Mouse (Mus musculus): ENCODE measurements around the gene Ddx11. TPM values are rescaled to one million over a fixed set of nuclear protein-coding genes. Genes with fewer than 3 reads are reported as not detected.
"Not testable (repeated sequence)": the region's sequence is repeated elsewhere in the genome, so short reads cannot be mapped to it uniquely, and the experiment has no call there.

The Ddx11 gene
- polyA plus RNA-seq, 1 experiment from 2014 or later = 29.4 TPM

DNA sequence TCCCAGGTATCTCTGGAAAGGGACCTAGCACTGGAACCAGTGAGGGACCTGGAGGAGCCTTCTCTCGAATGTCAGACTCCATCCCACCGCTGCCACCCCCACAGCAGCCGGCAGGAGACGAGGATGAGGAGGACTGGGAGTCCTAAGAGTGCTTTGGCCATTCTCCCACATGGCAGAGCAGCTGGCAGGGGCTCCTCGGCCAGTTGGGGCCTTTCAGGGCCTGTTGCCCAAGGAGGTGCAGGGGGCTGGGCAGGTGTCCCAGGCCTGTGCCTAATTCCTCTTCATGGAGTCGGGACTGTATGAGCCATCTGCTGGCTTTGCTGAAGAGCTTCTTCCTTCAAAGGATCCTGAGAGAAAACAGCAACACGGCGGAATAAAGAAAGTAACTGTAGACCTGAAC is 4.3 kb upstream of the Ddx11 start:
- WGBS = 89% methylated on average over 8 of the region's 8 CpGs
- Histone ChIP-seq H3K4me3 (no peak overlapping the region), H3K36me3 (peaks cover 61% of the 10 kb centered on the region), H3K9me3 (no peaks in the 10 kb centered on the region), H3K27ac (no peak overlapping the region), H3K9ac (no peak overlapping the region), H3K27me3 (no peaks in the 10 kb centered on the region), H3K4me1 (no peaks in the 10 kb centered on the region), H3K4me2 (replicated peaks) (no peak overlapping the region)
- no peak for ATAC-seq (ENCODE audit: insufficient number of reproducible peaks, insufficient read depth, low FRiP score, low TSS enrichment)

- 77% methylated on average over 1 of the region's 1 CpGs for WGBS
- Histone ChIP-seq H3K27me3 (no peaks in the 10 kb centered on the region), H3K9me3 (no peaks in the 10 kb centered on the region), H3K9ac (no peak overlapping the region), H3K4me2 (replicated peaks) (no peak overlapping the region), H3K27ac (no peak overlapping the region), H3K4me1 (peaks cover 12% of the 10 kb centered on the region; the same call in 1 of the 2 replicates), H3K36me3 (peaks cover 44% of the 10 kb centered on the region), H3K4me3 (no peak overlapping the region)
- no peak for ATAC-seq (ENCODE audit: insufficient number of reproducible peaks, insufficient read depth, low FRiP score, low TSS enrichment)
Observed at GRCm38 (mm10) chr17:66120701-66121100, 2.6 kb upstream of the Ddx11 start.

DNA sequence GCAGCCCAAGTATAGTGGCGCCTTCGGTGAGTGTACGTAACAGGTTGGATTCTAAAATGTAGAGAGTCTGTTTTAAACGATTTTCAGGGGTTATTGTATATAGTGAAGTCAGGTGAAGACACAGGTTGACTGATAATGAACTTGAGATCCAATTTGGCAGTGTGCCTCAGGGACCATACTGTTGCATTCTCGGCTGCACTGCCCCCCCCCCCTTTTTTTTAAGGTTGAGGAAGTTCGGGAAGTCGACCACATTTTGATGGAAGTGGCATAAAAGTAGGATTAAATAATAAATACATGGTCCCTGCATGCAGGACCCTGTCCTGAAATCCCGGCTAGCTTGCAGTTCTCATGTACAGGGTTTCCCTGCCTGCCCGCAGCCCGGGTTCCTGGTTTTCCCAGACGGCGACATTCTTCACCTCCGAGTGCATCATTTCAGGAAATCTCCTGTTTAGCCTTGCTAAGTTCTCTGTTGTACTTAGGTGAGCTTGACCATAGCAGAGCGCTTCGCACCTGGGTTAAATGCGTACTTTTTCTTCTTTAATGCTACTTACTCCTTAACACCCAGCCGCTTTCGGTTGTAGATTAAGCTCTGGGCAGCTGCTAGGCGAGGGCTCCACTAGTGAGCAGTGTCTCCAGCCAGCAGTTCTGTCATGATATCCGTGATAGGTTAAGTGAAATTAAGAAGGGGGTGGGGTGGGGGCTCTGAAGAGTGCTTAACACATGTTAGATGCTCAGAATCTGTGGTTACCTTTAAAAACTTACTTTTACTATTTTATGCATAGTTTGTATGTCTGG is 693 bp downstream of the Ddx11 start:
- Histone ChIP-seq H3K4me1 (peaks cover 12% of the 10 kb centered on the region; the same call in 1 of the 2 replicates), H3K9ac (peak overlapping the region; percentile 81), H3K9me3 (no peaks in the 10 kb centered on the region), H3K27ac (peak overlapping the region; percentile 92), H3K27me3 (no peaks in the 10 kb centered on the region), H3K4me2 (replicated peaks) (peak overlapping the region; percentile 69), H3K36me3 (peaks cover 30% of the 10 kb centered on the region), H3K4me3 (peak overlapping the region; percentile 81)
- no peak for ATAC-seq (ENCODE audit: insufficient number of reproducible peaks, insufficient read depth, low FRiP score, low TSS enrichment)
- WGBS = 1% methylated on average over 20 of the region's 20 CpGs

- ATAC-seq (ENCODE audit: insufficient number of reproducible peaks, insufficient read depth, low FRiP score, low TSS enrichment) = no peak
- H3K36me3 ChIP-seq = peaks cover 24% of the 10 kb centered on the region
- H3K4me3 ChIP-seq = no peak overlapping the region
- H3K9me3 ChIP-seq = no peaks in the 10 kb centered on the region
- WGBS = 59% methylated on average over 5 of the region's 5 CpGs
- no peak overlapping the region for H3K9ac ChIP-seq
- H3K27me3 ChIP-seq = no peaks in the 10 kb centered on the region
- no peak overlapping the region for H3K4me2 ChIP-seq (replicated peaks)
- H3K4me1 ChIP-seq = peaks cover 12% of the 10 kb centered on the region; the same call in 1 of the 2 replicates
- no peak overlapping the region for H3K27ac ChIP-seq
Observed at GRCm38 (mm10) chr17:66125211-66125610, 1.9 kb downstream of the Ddx11 start.

- no peak overlapping the region for H3K27ac ChIP-seq
- 0 out of 2 replicates have a peak, but pooled peaks cover 3% of the 10 kb centered on the region for H3K9me3 ChIP-seq
- no peaks in the 10 kb centered on the region for H3K4me1 ChIP-seq
- WGBS = 90% methylated on average over 9 of the region's 9 CpGs
- peaks cover 69% of the 10 kb centered on the region for H3K36me3 ChIP-seq
- H3K9ac ChIP-seq = no peak overlapping the region
- no peak overlapping the region for H3K4me3 ChIP-seq
- ATAC-seq (ENCODE audit: insufficient number of reproducible peaks, insufficient read depth, low FRiP score, low TSS enrichment) = no peak
- H3K27me3 ChIP-seq = no peaks in the 10 kb centered on the region
- no peak overlapping the region for H3K4me2 ChIP-seq (replicated peaks)
Observed at GRCm38 (mm10) chr17:66130371-66130770, 7.1 kb downstream of the Ddx11 start.

DNA sequence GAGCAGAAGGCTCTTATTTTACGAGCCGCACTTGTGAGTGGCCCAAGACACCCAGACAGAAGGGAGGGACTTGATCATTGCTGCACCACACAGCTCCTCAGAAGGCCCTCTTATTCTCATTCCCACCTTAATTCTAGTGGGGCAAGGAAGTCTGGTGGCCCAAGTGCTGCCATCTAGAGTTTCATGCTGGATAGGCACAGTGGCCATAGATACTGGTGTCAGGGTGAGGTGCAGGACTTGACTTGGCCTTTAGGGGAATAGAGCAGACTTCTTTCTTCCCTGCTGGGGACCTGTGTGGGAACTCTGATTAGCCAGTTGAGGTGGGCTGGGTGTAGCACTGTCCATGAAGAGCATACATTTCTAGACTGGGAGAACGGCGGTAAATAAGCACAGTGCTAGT is 7.9 kb downstream of the Ddx11 start:
- Histone ChIP-seq H3K36me3 (peaks cover 75% of the 10 kb centered on the region), H3K27ac (no peak overlapping the region), H3K4me3 (no peak overlapping the region), H3K9ac (no peak overlapping the region), H3K4me2 (replicated peaks) (no peak overlapping the region), H3K27me3 (no peaks in the 10 kb centered on the region), H3K4me1 (no peaks in the 10 kb centered on the region), H3K9me3 (0 out of 2 replicates have a peak, but pooled peaks cover 3% of the 10 kb centered on the region)
- 93% methylated on average over 4 of the region's 4 CpGs for WGBS
- no peak for ATAC-seq (ENCODE audit: insufficient number of reproducible peaks, insufficient read depth, low FRiP score, low TSS enrichment)

DNA sequence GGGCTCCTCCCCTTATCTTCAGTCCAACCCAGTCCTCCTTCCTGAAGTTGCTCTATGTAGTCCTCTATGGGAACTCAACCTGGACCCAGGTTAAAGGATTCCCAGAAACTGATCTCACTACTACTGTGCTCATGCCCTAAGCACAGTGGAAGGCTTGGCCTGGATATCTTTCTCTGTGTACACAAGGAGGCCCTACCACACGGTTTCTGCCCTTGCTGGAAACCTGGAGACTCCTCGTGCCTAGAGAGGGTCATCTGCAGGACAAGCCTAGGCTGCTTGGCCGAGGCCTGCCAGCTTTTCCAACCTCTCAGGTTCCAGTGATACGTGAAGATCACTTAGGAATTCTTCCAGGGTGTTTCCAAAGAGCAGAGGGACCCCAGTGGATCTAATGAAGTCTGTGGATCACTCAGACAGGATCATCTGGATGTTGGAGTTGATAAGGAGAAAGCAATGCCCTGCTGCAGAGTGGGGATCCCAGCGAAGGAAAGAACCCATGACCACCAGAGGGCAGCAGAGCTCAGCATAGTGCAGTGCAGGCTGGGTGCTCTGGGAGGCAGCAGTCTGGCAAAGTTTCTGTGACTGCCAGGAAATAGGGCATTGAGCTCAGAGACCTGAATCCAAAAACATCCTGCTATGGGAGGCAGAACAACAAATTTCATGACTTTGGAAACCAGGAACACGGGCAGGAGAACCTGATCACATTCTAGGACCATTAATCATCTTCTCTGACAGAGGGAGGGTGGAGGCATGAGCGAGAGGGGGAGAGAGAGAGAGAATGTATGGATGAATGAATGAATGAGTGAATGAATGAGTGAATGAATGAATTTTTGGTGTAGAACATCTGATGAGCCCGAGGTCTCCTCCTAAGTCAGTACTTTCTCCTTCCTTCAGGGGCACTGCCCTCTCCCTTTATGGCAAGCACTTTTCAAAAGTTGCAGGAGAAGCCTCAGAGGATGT is 29.7 kb downstream of the Ddx11 start:
- not testable (repeated sequence) for H3K27ac ChIP-seq; H3K27me3 ChIP-seq; H3K4me2 ChIP-seq (replicated peaks); ATAC-seq (ENCODE audit: insufficient number of reproducible peaks, insufficient read depth, low FRiP score, low TSS enrichment); H3K9ac ChIP-seq; H3K4me1 ChIP-seq; H3K9me3 ChIP-seq; H3K4me3 ChIP-seq
- peaks cover 42% of the 10 kb centered on the region for H3K36me3 ChIP-seq
- WGBS = 72% methylated on average over 6 of the region's 8 CpGs

- WGBS = 87% methylated on average over 4 of the region's 4 CpGs
- H3K36me3 ChIP-seq = peaks cover 33% of the 10 kb centered on the region
Observed at GRCm38 (mm10) chr17:66153735-66154423, 30.6 kb downstream of the Ddx11 start.

DNA sequence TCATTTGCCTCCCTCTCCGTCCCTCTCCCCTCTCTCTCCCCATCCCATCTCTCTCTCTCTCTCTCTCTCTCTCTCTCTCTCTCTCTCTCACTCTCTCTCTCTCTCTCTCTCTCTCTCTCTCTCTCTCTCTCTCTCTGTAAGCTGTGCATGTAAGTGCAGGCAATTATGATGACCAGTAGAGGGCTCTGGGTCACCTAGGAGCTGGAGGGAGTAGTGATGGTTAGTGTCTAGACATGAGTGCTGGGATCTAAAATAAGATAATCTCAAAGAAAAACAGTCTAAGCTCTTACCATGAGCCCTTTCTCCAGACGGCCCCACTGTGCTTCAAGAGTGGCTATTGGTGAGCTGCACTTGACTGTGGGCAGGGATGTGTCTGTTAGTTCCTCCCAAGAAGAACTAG is 31.6 kb downstream of the Ddx11 start:
- Histone ChIP-seq H3K4me2 (replicated peaks) (no peak overlapping the region), H3K4me1 (no peaks in the 10 kb centered on the region), H3K27me3 (no peaks in the 10 kb centered on the region), H3K9me3 (no peaks in the 10 kb centered on the region), H3K36me3 (peaks cover 24% of the 10 kb centered on the region), H3K4me3 (no peak overlapping the region), H3K9ac (no peak overlapping the region), H3K27ac (no peak overlapping the region)
- 68% methylated on average over 2 of the region's 2 CpGs for WGBS
- ATAC-seq (ENCODE audit: insufficient number of reproducible peaks, insufficient read depth, low FRiP score, low TSS enrichment) = no peak

More at GRCm38 (mm10) chr17:66153735-66154423, 30.6 kb downstream of the Ddx11 start:
- H3K4me1 ChIP-seq; H3K4me2 ChIP-seq (replicated peaks); H3K4me3 ChIP-seq; H3K27me3 ChIP-seq; ATAC-seq (ENCODE audit: insufficient number of reproducible peaks, insufficient read depth, low FRiP score, low TSS enrichment); H3K27ac ChIP-seq; H3K9ac ChIP-seq; H3K9me3 ChIP-seq: not testable (repeated sequence)

DNA sequence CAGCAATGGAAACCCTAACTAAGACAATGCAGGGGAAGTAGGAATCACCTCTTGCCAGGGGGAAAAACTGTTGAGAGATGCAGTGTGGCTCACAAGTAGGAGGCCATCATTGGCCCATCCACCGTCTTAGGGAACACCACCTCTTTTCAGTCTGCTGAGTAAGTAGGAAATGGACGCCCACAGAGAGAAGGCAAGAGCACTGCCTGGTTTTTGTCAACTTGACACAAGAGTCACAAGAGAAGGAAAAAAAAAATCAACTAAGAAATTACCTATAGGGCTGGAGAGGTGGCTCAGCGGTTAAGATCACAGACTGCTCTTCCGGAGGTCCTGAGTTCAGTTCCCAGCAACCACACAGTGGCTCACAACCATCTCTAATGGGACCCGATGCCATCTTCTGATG is 35.0 kb downstream of the Ddx11 start:
- 87% methylated on average over 5 of the region's 5 CpGs for WGBS
- no peaks in the 10 kb centered on the region for H3K27me3 ChIP-seq
- no peak for ATAC-seq (ENCODE audit: insufficient number of reproducible peaks, insufficient read depth, low FRiP score, low TSS enrichment)

DNA sequence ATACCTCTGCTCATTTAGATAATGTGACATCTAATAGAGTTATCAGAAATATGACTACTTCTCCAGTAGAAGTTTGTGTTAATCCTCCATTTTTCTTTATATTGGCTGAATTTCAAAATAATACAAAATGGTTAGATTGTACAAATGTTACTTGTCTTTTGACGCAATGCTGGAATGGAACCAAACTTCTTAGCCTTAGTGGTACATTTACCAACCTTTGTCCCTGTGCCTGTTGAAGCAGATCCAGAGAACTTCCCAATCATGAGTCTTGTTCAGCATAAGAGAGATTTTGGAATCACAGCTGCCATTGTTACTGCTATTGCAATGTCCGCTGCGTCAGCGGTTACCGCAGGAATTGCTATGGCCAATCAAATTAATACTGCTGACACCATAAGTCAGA is 43.8 kb downstream of the Ddx11 start:
- H3K9me3 ChIP-seq; H3K36me3 ChIP-seq; H3K4me2 ChIP-seq (replicated peaks); H3K4me1 ChIP-seq; H3K27ac ChIP-seq; H3K27me3 ChIP-seq; ATAC-seq (ENCODE audit: insufficient number of reproducible peaks, insufficient read depth, low FRiP score, low TSS enrichment); H3K4me3 ChIP-seq; H3K9ac ChIP-seq: not testable (repeated sequence)
- 97% methylated on average over 5 of the region's 5 CpGs for WGBS

More for the DNA sequence above, 35.0 kb downstream of the Ddx11 start:
- H3K36me3 ChIP-seq = no peaks in the 10 kb centered on the region
- H3K9ac ChIP-seq = no peak overlapping the region
- H3K27ac ChIP-seq = no peak overlapping the region
- no peak overlapping the region for H3K4me3 ChIP-seq
- no peak overlapping the region for H3K4me2 ChIP-seq (replicated peaks)
- peaks cover 14% of the 10 kb centered on the region; the same call in 1 of the 2 replicates for H3K9me3 ChIP-seq
- no peaks in the 10 kb centered on the region for H3K4me1 ChIP-seq
